Mouse (Mus musculus) olfactory bulb, adult 2 months (tissue): ENCODE measurements around the gene Rabep1.

Source experiments
- CTCF ChIP-seq: fragments of 200-500 bp; IDR thresholded peaks from 2 replicates; pipeline ENCODE4 v1.5.1; 2012; ENCODE audit warnings: low read depth, mild to moderate bottlenecking, low read length, moderate library complexity; ENCODE audit not compliant: insufficient read depth
- POLR2A ChIP-seq: fragments of 200-500 bp; IDR thresholded peaks from 2 replicates; pipeline ENCODE4 v1.6.1; 2012; ENCODE audit warnings: mild to moderate bottlenecking, low read depth, low read length, moderate library complexity; ENCODE audit not compliant: insufficient read depth

DNA sequence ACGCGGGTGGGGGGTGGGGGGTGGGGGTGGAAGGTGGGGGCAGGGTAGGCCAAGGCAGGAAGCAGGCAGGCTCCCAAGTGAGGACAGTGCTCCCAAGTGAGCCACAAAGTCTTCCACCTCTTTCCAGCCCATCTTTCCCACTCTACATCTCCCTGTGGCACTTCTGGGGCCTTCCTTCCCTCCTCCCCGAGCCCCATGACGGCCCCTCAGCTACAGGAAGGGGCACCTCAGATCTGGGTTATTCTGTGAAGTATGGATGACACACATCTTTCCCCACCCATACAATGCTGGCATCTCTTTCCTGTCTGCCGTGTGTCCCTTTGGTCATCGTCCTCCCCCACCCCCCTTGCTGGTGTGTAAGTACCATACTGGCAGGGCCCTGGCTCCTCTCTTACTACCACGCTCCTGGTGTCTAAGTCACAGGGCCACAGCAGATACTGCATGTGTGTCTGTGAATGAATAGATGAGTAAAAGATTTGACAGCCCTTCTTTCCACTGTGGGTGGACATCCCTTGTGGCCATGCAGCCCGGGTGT is 38.9 kb upstream of the Rabep1 start:
- TF ChIP-seq POLR2A (no peak), CTCF (no peak)
